Mouse (Mus musculus): ENCODE measurements at regions not wholly inside any gene's neighbourhood (a gene's known extent, or its start where the extent isn't known, plus 50 kb on each side); places are given as distances from the start of the nearest gene placed in this dataset.
"Not testable (repeated sequence)": the region's sequence is repeated elsewhere in the genome, so short reads cannot be mapped to it uniquely, and the experiment has no call there.

DNA sequence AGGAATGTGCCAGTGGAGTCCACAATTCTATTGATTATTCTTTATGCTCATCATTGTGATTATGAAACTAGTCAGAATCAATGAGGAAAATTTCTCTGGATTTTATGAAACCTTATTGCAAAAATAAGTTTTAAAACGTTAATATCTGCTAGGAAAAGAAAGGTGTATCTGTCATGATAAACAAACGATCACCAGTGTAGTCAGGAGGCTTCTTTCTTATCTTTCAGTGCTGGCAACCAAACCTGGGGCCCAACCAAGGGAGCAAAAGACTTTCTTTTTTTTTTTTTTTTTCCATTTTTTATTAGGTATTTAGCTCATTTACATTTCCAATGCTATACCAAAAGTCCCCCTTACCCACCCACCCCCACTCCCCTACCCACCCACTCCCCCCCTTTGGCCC is 82.7 kb downstream of the Ogfrl1 start:
- not testable (repeated sequence) for TF ChIP-seq POLR2A (IDR thresholded peaks at IDR 0.05; ENCODE audit: borderline replicate concordance, low read depth, low read length); CTCF (IDR thresholded peaks at IDR 0.05; ENCODE audit: low read depth, low read length)

Data from bone marrow macrophage, adult 2 months (primary cell).